Mouse (Mus musculus) forebrain, embryonic 15.5 days (tissue): ENCODE measurements at regions not wholly inside any gene's neighbourhood (a gene's known extent, or its start where the extent isn't known, plus 50 kb on each side); places are given as distances from the start of the nearest gene placed in this dataset.

ENCODE experiments used
- ATAC-seq: fragments of 200-750 bp; cut with Nextera tagmentation; replicated peaks from 2 replicates; pipeline ENCODE4 v1.8.0; 2017; ENCODE audit warnings: mild to moderate bottlenecking, moderate TSS enrichment, moderate library complexity
- H3K27ac ChIP-seq: fragments of 300-500 bp; sonication (generic); replicated peaks from 2 replicates; pipeline ENCODE4 v1.5.1; 2015; ENCODE audit warnings: mild to moderate bottlenecking, inconsistent platforms
- H3K27me3 ChIP-seq: fragments of 300-500 bp; sonication (generic); 2 replicates; pipeline ENCODE4 v1.6.1; 2015; ENCODE audit warnings: inconsistent platforms
- H3K36me3 ChIP-seq: fragments of 300-500 bp; sonication (generic); 2 replicates; pipeline ENCODE4 v1.6.1; 2015; ENCODE audit warnings: mild to moderate bottlenecking, inconsistent platforms
- H3K4me1 ChIP-seq: fragments of 300-500 bp; sonication (generic); 2 replicates; pipeline ENCODE4 v1.6.1; 2015; ENCODE audit warnings: inconsistent platforms
- H3K4me2 ChIP-seq: fragments of 300-500 bp; sonication (generic); replicated peaks from 2 replicates; pipeline ENCODE4 v1.6.1; 2015; ENCODE audit warnings: mild to moderate bottlenecking, inconsistent platforms
- H3K4me3 ChIP-seq: fragments of 300-500 bp; sonication (generic); 2 replicates; pipeline ENCODE4 v1.5.1; 2015; ENCODE audit warnings: mild to moderate bottlenecking, inconsistent platforms
- H3K9ac ChIP-seq: fragments of 300-500 bp; sonication (generic); replicated peaks from 2 replicates; pipeline ENCODE4 v1.6.1; 2015; ENCODE audit warnings: mild to moderate bottlenecking, inconsistent platforms
- H3K9me3 ChIP-seq: fragments of 300-500 bp; sonication (generic); 2 replicates; pipeline ENCODE4 v1.6.1; 2016; ENCODE audit warnings: inconsistent platforms
- WGBS: fragments of 180-500 bp; shearing (Covaris S2); methylation state at CpG from one replicate; pipeline ENCODE4 v1.1.7; 2015; ENCODE audit warnings: mixed read lengths; 5-methylcytosine and 5-hydroxymethylcytosine counted together

- Histone ChIP-seq H3K9me3 (no peaks in the 10 kb centered on the region), H3K27ac (no peak overlapping the region), H3K4me1 (no peaks in the 10 kb centered on the region), H3K27me3 (no peaks in the 10 kb centered on the region), H3K36me3 (no peaks in the 10 kb centered on the region), H3K9ac (no peak overlapping the region), H3K4me2 (no peak overlapping the region), H3K4me3 (no peak overlapping the region)
- ATAC-seq = no peak
- WGBS = 92% methylated on average over 6 of the region's 6 CpGs
These were observed 329.4 kb downstream of the Hlx start for GRCm38 (mm10) chr1:184402985-184403384.

- H3K27me3 ChIP-seq = no peaks in the 10 kb centered on the region
- H3K4me2 ChIP-seq = no peak overlapping the region
- ATAC-seq = no peak
- no peak overlapping the region for H3K4me3 ChIP-seq
- no peaks in the 10 kb centered on the region; the same call in 1 of the 2 replicates for H3K9me3 ChIP-seq
- H3K4me1 ChIP-seq = no peaks in the 10 kb centered on the region
- no peaks in the 10 kb centered on the region for H3K36me3 ChIP-seq
- H3K9ac ChIP-seq = no peak overlapping the region
- WGBS = 47% methylated on average over 15 of the region's 15 CpGs
- H3K27ac ChIP-seq = no peak overlapping the region
These were observed 337.2 kb downstream of the Hlx start for GRCm38 (mm10) chr1:184395215-184395614.

DNA sequence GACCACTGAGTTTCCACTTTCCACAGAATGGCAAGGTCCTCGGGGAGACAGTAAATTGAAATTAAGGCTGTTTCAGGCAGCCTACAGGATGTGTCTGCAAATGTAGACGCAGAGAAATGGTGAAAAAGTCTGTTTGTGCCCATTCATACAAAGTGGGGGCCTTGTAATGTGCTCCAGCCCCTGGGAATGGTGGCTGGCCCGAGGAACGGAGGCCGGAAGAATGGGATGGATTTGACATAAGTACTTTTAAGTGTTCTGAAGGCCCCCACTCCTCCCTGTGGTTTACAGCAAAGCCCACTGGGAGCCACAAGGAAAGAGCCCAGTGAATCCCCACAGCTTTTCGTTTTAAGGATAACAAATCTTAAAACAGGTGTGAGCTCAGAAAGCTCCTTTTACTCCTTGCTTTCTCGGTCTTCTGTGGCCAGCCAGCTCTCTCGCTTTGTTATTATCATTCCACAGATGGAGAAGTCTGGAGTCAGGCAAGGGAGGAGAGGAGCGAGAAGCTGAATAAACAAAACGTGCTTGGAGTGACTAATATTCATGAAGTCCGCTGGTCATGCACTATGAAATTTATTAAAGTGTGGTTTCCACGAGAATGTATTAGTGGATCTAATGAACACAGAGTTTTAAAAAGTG lies 337.7 kb downstream of the Hlx start:
- no peaks in the 10 kb centered on the region for H3K4me1 ChIP-seq
- 80% methylated on average over 12 of the region's 12 CpGs for WGBS
- no peak overlapping the region for H3K4me3 ChIP-seq
- no peaks in the 10 kb centered on the region for H3K36me3 ChIP-seq
- ATAC-seq = no peak
- no peaks in the 10 kb centered on the region; the same call in 1 of the 2 replicates for H3K9me3 ChIP-seq
- no peak overlapping the region for H3K27ac ChIP-seq
- no peak overlapping the region for H3K4me2 ChIP-seq
- no peak overlapping the region for H3K9ac ChIP-seq
- H3K27me3 ChIP-seq = no peaks in the 10 kb centered on the region

DNA sequence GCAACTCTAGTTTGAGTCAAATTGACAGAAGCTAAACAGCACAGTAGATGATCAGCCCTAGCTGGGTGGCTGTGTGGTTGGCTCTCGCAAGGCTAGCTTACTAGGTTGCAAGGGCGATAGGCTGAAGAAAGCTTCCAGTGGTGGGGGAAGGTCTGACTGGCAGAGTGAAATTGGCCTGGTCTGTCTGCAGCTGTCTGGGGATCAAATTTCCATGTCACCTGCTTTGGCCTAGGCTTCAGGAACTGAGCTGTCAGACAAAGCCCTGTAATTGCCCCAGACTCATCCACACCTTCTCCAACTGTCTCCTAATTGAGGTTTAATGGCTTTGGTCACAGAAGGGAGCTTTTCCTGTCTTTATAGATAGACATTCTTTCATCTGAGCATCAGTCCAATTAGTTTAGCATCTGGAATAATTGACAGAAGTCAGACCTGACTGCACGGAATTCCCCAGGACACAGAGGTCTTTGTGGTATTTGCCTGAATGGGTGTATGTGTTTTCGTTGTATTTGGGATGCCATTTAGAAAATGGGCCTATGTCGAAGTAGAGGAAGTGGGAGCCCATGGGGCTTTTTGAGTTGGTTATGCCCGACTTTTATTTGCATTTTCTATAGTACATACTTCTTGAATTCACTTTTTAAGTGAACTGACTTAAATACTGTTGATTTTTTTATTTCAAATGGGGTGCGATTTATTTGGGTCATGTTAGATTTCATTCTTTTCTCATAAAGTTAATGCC lies 348.2 kb downstream of the Hlx start:
- ATAC-seq = no peak
- WGBS = 51% methylated on average over 7 of the region's 7 CpGs
- H3K9ac ChIP-seq = no peak overlapping the region
- no peaks in the 10 kb centered on the region for H3K27me3 ChIP-seq
- H3K36me3 ChIP-seq = no peaks in the 10 kb centered on the region
- no peak overlapping the region for H3K4me2 ChIP-seq
- H3K4me1 ChIP-seq = no peaks in the 10 kb centered on the region
- no peak overlapping the region for H3K27ac ChIP-seq
- H3K4me3 ChIP-seq = no peak overlapping the region
- H3K9me3 ChIP-seq = no peaks in the 10 kb centered on the region

DNA sequence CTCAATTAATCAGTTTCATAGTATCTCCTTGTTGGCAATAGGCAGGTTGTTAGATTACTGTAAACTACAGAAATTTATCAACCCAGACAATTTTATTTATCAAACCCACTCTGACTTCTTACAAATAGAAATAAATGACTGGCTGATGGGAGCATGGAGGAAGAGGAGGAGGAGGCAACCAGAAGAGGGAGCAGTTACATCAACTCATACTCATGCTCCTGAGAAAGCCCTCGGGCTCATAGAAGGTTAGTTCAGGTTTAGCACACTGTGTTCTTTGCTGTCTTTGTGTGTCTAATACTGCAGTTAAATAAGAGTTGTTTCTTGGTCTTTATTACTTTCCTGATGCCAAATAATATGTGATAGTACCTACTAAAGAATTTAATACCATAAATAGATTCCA lies 344.6 kb upstream of the 1700056E22Rik start:
- no peak overlapping the region for H3K9ac ChIP-seq
- no peak overlapping the region for H3K27ac ChIP-seq
- ATAC-seq = no peak
- H3K4me3 ChIP-seq = no peak overlapping the region
- no peaks in the 10 kb centered on the region for H3K4me1 ChIP-seq
- H3K36me3 ChIP-seq = no peaks in the 10 kb centered on the region
- no peak overlapping the region for H3K4me2 ChIP-seq
- WGBS = 89% methylated on average over 1 of the region's 1 CpGs
- no peaks in the 10 kb centered on the region for H3K27me3 ChIP-seq
- no peaks in the 10 kb centered on the region for H3K9me3 ChIP-seq

DNA sequence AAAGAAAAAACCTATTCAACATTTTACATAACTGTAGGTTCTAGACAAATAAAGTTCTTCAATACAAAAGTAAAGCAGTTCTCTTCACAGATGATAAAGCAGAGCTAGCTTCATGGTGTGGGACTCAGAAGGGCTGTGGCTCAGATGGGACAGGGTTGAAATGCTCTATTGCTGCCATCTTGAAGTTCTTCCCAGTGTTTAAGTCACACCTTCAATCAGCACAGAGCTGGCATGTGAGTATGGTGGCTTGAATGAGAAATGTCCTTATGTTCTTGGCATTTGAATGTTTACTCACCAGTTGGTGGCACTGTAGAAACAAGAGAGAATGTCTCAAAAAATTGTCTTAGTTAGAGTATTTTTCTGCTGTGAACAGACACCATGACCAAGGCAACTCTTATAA lies 330.9 kb upstream of the 1700056E22Rik start:
- H3K9ac ChIP-seq = no peak overlapping the region
- 0 out of 2 replicates have a peak, but pooled peaks cover 4% of the 10 kb centered on the region for H3K4me1 ChIP-seq
- no peak overlapping the region for H3K4me3 ChIP-seq
- H3K4me2 ChIP-seq = no peak overlapping the region
- H3K27me3 ChIP-seq = no peaks in the 10 kb centered on the region
- no peaks in the 10 kb centered on the region for H3K9me3 ChIP-seq
- H3K36me3 ChIP-seq = no peaks in the 10 kb centered on the region
- no peak for ATAC-seq
- no peak overlapping the region for H3K27ac ChIP-seq

- Histone ChIP-seq H3K9ac (no peak overlapping the region), H3K9me3 (no peaks in the 10 kb centered on the region), H3K27ac (no peak overlapping the region), H3K4me3 (no peak overlapping the region), H3K36me3 (no peaks in the 10 kb centered on the region), H3K27me3 (no peaks in the 10 kb centered on the region), H3K4me2 (no peak overlapping the region), H3K4me1 (0 out of 2 replicates have a peak, but pooled peaks cover 6% of the 10 kb centered on the region)
- peak; percentile 53; the same call in 1 of the 2 replicates for ATAC-seq
- 76% methylated on average over 6 of the region's 6 CpGs for WGBS
These were observed 324.1 kb upstream of the 1700056E22Rik start for GRCm38 (mm10) chr1:184358226-184358568.

- H3K4me3 ChIP-seq = no peak overlapping the region
- no peak overlapping the region for H3K27ac ChIP-seq
- H3K36me3 ChIP-seq = no peaks in the 10 kb centered on the region
- H3K4me2 ChIP-seq = no peak overlapping the region
- 76% methylated on average over 4 of the region's 4 CpGs for WGBS
- no peaks in the 10 kb centered on the region for H3K9me3 ChIP-seq
- ATAC-seq = 0 out of 2 replicates have a peak, but pooled peaks have one; percentile 32
- H3K4me1 ChIP-seq = 0 out of 2 replicates have a peak, but pooled peaks cover 6% of the 10 kb centered on the region
- H3K9ac ChIP-seq = no peak overlapping the region
- no peaks in the 10 kb centered on the region for H3K27me3 ChIP-seq
These were observed 323.5 kb upstream of the 1700056E22Rik start for GRCm38 (mm10) chr1:184357474-184358225.

DNA sequence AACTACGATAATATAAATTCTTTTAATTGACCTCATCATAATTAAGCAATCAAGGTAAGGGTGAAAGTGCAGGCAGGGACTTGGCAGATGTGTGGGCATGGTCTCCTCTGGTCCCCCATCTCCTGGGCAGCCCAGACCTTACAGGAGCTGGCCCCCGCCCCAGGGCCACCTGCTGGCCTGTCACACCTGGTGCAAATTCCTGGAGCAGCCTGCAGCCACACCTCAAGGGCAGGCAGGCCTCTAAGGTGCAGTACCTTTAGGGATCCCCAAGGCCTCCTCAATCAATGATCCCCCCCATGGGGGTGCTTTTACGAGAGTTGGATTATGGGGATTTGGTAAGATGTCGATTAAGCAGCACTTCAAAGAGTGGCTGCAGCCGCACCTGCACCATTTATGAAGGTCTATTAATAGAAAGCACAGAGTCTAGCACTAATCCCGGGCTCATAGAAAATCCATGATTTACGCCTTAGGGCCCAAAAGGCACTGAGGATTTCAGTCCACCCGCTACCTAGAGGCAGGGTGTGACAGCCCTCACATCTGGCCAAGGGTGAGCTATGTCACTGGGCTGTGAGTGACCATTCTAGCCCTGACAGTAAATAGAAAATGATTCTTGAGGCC lies 319.8 kb upstream of the 1700056E22Rik start:
- H3K4me1 ChIP-seq = 0 out of 2 replicates have a peak, but pooled peaks cover 2% of the 10 kb centered on the region
- H3K27me3 ChIP-seq = no peaks in the 10 kb centered on the region
- ATAC-seq = no peak
- no peak overlapping the region for H3K9ac ChIP-seq
- H3K9me3 ChIP-seq = no peaks in the 10 kb centered on the region
- 75% methylated on average over 8 of the region's 8 CpGs for WGBS
- H3K4me2 ChIP-seq = no peak overlapping the region
- no peaks in the 10 kb centered on the region for H3K36me3 ChIP-seq
- H3K27ac ChIP-seq = no peak overlapping the region
- H3K4me3 ChIP-seq = no peak overlapping the region

GRCm38 (mm10) chr1:184351760-184352159 lies 317.7 kb upstream of the 1700056E22Rik start:
- H3K27ac ChIP-seq = no peak overlapping the region
- no peak overlapping the region for H3K9ac ChIP-seq
- H3K36me3 ChIP-seq = no peaks in the 10 kb centered on the region
- H3K4me2 ChIP-seq = no peak overlapping the region
- ATAC-seq = no peak
- 81% methylated on average over 5 of the region's 5 CpGs for WGBS
- no peak overlapping the region for H3K4me3 ChIP-seq
- no peaks in the 10 kb centered on the region for H3K9me3 ChIP-seq
- H3K4me1 ChIP-seq = no peaks in the 10 kb centered on the region
- H3K27me3 ChIP-seq = no peaks in the 10 kb centered on the region

GRCm38 (mm10) chr1:184344829-184345228 lies 310.7 kb upstream of the 1700056E22Rik start:
- no peak overlapping the region for H3K4me3 ChIP-seq
- H3K36me3 ChIP-seq = no peaks in the 10 kb centered on the region
- ATAC-seq = no peak
- H3K27me3 ChIP-seq = no peaks in the 10 kb centered on the region
- no peak overlapping the region for H3K9ac ChIP-seq
- H3K27ac ChIP-seq = no peak overlapping the region
- no peaks in the 10 kb centered on the region for H3K4me1 ChIP-seq
- no peak overlapping the region for H3K4me2 ChIP-seq
- no peaks in the 10 kb centered on the region for H3K9me3 ChIP-seq
- WGBS = 62% methylated on average over 2 of the region's 2 CpGs

DNA sequence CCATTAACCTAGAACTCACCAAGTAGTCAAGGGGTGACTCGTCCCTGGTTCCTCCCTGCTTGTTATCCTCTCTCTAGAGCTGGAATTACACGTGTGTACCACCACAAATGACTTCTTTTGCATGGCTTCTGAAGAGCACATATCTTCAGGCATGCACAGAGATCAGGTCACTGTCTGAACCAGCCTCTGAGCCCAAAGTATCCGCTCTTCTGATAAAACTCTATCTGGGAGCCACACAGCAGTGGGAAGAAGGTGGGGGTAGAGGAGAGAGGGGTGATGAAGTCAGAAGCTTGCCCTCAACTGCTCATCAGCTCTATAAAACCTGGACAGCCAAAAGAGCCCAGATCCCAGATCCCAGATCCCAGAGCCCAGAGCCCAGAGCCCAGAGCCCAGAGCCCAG lies 301.9 kb upstream of the 1700056E22Rik start:
- ATAC-seq = no peak
- 74% methylated on average over 3 of the region's 3 CpGs for WGBS
- no peak overlapping the region for H3K4me2 ChIP-seq
- H3K27me3 ChIP-seq = no peaks in the 10 kb centered on the region
- no peak overlapping the region for H3K9ac ChIP-seq
- H3K4me1 ChIP-seq = peaks cover 3% of the 10 kb centered on the region; the same call in 1 of the 2 replicates
- no peak overlapping the region for H3K4me3 ChIP-seq
- H3K27ac ChIP-seq = no peak overlapping the region
- no peaks in the 10 kb centered on the region for H3K36me3 ChIP-seq
- no peaks in the 10 kb centered on the region for H3K9me3 ChIP-seq
